Mouse (Mus musculus) hindbrain, embryonic 10.5 days (tissue): ENCODE data around the gene Stk33. TPM values are rescaled to one million over a fixed set of nuclear protein-coding genes. Genes with fewer than 3 reads are reported as not detected.

Experiments
- DNase-seq: peaks from one replicate; pipeline ENCODE4 v3.0.0-alpha.2; 2017; ENCODE audit warnings: low spot score
- H3K27ac ChIP-seq: fragments of 300-500 bp; sonication (generic); 2 replicates; pipeline ENCODE4 v1.5.1; 2016; ENCODE audit warnings: mild to moderate bottlenecking, moderate library complexity
- H3K27me3 ChIP-seq: fragments of 300-500 bp; sonication (generic); 2 replicates; pipeline ENCODE4 v1.6.1; 2016; ENCODE audit warnings: mild to moderate bottlenecking; ENCODE audit not compliant: poor library complexity, insufficient read depth, severe bottlenecking
- H3K36me3 ChIP-seq: fragments of 300-500 bp; sonication (generic); 2 replicates; pipeline ENCODE4 v1.6.1; 2016; ENCODE audit warnings: mild to moderate bottlenecking, moderate library complexity
- H3K4me1 ChIP-seq: fragments of 300-500 bp; sonication (generic); replicated peaks from 2 replicates; pipeline ENCODE4 v1.6.1; 2016; ENCODE audit warnings: mild to moderate bottlenecking
- H3K4me3 ChIP-seq: fragments of 300-500 bp; sonication (generic); 2 replicates; pipeline ENCODE4 v1.5.1; 2016; ENCODE audit warnings: mild to moderate bottlenecking, moderate library complexity
- H3K9me3 ChIP-seq: fragments of 300-500 bp; sonication (generic); 2 replicates; pipeline ENCODE4 v1.6.1; 2016; ENCODE audit warnings: mild to moderate bottlenecking, moderate library complexity
- WGBS: fragments of 180-500 bp; shearing (Covaris S2); methylation state at CpG from one replicate; pipeline ENCODE4 v1.1.7; 2016; 5-methylcytosine and 5-hydroxymethylcytosine counted together
- polyA plus RNA-seq: library from polyadenylated mRNA; unstranded; fragments of >200 nt; fragmentation: Nextera tagmentation; extraction: Ambion mirVana; gene quantifications from 2 replicates; pipeline ENCODE4 v1.2.1, GENCODE M21; 2016

Gene Stk33
- polyA plus RNA-seq, 1 experiment from 2014 or later: 14.7 TPM

DNA sequence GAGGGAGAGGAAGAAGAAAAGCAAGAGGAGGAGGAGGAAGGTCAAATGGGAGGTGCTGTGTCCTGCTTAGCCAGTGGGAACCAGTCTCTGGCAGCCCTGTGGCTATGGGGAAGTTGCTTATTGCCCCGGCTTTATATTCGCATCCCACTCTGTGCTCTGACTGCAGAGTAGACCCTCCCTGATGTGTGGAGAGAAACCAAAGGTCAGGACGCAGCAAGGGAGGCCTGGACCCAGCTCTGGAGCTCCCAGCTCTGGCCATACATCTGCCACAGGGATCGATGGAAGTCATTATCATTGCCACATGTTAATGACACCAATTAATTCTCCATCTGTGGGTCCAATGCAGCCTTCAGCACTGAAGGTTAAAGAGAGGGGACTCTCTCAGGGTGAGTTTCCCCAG, 171.5 kb downstream of the Stk33 start:
- Histone ChIP-seq H3K36me3 (no peaks in the 10 kb centered on the region), H3K27me3 (no peaks in the 10 kb centered on the region; the same call in 1 of the 2 replicates), H3K9me3 (no peaks in the 10 kb centered on the region), H3K4me3 (no peak overlapping the region), H3K27ac (peak overlapping the region; percentile 30; the same call in 1 of the 2 replicates), H3K4me1 (peaks cover 8% of the 10 kb centered on the region; the same call in 1 of the 2 replicates)
- no peak for DNase-seq
- 69% methylated on average over 4 of the region's 4 CpGs for WGBS

DNA sequence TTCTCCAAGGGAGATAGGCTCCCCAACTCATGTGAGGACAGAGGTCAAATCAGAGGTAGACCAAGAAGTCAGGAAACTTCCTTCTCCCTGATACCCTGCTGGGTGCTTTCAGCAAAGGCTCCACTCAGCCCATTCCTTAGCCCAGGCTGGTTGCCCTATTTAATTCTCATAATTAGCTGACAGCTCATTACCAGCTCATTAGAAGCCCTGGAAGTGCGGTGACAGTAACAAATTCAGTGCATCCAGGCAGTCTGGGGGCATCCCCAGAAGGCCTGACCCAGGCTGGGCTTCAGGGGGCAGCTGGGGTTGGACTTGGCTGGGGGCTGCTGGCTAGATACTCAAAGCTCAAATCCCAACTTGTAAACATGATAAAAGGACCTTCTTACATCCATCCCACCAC, 172.7 kb downstream of the Stk33 start:
- Histone ChIP-seq H3K36me3 (no peaks in the 10 kb centered on the region), H3K27ac (no peak overlapping the region), H3K4me1 (peaks cover 8% of the 10 kb centered on the region; the same call in 1 of the 2 replicates), H3K4me3 (no peak overlapping the region), H3K27me3 (no peaks in the 10 kb centered on the region; the same call in 1 of the 2 replicates), H3K9me3 (no peaks in the 10 kb centered on the region)
- 79% methylated on average over 1 of the region's 1 CpGs for WGBS
- DNase-seq: no peak

DNA sequence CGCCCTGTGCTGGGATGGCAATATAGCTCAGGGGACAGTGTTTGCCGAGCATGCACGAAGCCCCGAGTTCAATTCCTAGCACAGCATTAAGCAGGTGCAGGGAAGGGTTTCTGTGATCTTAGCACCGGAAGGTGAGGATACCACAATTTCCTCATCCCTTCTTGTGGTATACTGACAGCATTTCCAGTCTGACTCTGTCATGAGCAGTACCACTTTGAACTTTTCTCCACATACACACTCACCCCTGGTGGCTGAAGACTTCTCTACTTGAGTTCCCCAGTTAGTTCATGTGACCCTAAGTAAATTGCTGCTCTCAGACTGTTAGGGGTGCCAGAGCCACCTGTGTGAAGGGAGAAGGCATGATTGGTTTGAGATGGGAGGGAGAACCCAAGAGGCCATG, 173.3 kb downstream of the Stk33 start:
- H3K4me3 ChIP-seq: no peak overlapping the region
- H3K27me3 ChIP-seq: no peaks in the 10 kb centered on the region; the same call in 1 of the 2 replicates
- H3K36me3 ChIP-seq: no peaks in the 10 kb centered on the region
- WGBS: 89% methylated on average over 5 of the region's 5 CpGs
- peaks cover 8% of the 10 kb centered on the region; the same call in 1 of the 2 replicates for H3K4me1 ChIP-seq
- no peak for DNase-seq
- H3K27ac ChIP-seq: no peak overlapping the region
- no peaks in the 10 kb centered on the region for H3K9me3 ChIP-seq

DNA sequence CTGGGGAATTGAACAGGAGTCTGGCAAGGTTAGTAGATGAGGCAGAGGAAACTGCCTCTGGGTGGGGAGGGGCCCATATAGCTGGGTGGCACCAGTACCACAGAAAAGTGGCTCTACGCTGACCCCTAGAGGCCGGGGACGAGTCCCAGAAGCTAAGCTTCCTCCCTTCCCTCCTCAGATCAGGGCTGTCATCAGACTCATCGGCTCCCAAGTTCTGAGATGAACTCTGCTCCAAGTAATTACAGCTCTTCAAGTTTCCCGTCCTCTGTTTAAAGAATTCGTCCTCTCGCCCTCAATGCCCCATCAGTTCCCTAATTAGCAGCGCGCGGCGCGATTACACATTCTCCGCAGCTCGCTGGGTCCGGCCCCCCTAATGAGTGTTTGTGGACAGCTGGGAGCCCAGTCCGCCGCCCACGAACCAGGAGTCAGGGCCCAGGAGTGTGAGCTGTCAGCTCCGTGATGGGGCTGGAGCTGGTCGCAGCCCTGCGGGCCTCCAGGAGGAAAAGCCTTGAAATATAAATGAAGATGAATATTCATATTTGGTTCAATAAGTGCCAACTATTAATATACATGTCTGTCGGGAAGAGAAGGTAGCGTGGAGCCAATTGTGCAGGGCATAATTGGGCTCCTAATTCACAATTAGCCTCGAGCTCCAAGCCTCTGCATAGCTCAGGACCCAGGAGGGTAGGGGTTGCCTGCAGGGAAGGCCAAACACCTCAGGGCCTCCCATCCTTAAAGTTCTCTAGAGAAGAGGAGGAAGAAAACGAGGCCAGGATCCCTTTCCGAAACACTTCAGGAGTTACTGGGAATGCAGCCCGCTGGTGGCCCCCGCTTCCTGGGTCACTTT, 183.2 kb downstream of the Stk33 start:
- peaks cover 25% of the 10 kb centered on the region for H3K4me1 ChIP-seq
- DNase-seq: peak; percentile 55
- H3K27ac ChIP-seq: peak overlapping the region; percentile 41; the same call in 1 of the 2 replicates
- no peaks in the 10 kb centered on the region for H3K9me3 ChIP-seq
- H3K27me3 ChIP-seq: peaks cover 9% of the 10 kb centered on the region; the same call in 1 of the 2 replicates
- no peaks in the 10 kb centered on the region for H3K36me3 ChIP-seq
- 22% methylated on average over 28 of the region's 28 CpGs for WGBS
- H3K4me3 ChIP-seq: peak overlapping the region; percentile 36

DNA sequence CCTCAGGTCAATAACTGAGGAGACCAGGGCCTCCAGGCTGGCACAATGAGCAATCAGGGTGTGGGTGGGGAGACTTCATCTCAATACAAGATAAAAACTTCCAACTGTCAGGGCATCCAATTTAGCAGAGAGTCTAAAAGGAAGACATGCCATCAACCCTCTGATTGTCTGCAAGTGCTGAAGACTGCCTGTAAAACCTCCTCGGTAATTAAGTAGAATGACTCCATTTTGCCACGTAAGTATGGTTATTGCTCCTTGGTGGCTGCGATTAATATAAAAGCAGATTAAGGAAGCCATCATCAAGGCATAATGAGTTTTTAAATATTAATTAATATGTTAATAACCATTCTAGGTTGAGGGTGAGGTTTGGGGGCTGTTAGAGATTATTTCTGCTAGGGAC, 187.5 kb downstream of the Stk33 start:
- Histone ChIP-seq H3K9me3 (no peaks in the 10 kb centered on the region), H3K27me3 (peaks cover 2% of the 10 kb centered on the region; the same call in 1 of the 2 replicates), H3K36me3 (no peaks in the 10 kb centered on the region), H3K4me3 (no peak overlapping the region), H3K27ac (no peak overlapping the region), H3K4me1 (peaks cover 28% of the 10 kb centered on the region)
- WGBS: 89% methylated on average over 3 of the region's 3 CpGs
- no peak for DNase-seq

DNA sequence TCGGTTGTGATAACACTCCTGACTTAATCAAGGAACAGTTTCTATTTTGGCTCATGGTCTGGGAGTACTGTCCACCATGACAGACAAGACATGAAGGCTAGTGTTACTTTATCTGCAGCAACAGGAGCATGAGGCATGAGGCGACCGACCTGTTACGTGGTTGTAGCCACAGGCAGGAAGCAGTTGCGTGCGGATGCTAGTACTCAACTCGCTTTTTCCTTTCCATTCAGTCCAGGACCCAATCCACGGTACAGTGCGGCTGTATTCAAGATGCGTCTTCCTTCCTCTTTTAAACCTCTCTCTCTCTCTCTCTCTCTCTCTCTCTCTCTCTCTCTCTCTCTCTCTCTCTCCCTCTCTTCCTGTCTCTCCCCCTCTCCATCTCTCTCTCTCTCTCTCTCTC, 194.1 kb downstream of the Stk33 start:
- no peaks in the 10 kb centered on the region for H3K36me3 ChIP-seq
- no peak overlapping the region for H3K4me3 ChIP-seq
- WGBS: 95% methylated on average over 10 of the region's 10 CpGs
- no peaks in the 10 kb centered on the region for H3K9me3 ChIP-seq
- H3K27ac ChIP-seq: no peak overlapping the region
- peaks cover 4% of the 10 kb centered on the region for H3K27me3 ChIP-seq
- DNase-seq: no peak
- peaks cover 14% of the 10 kb centered on the region for H3K4me1 ChIP-seq

DNA sequence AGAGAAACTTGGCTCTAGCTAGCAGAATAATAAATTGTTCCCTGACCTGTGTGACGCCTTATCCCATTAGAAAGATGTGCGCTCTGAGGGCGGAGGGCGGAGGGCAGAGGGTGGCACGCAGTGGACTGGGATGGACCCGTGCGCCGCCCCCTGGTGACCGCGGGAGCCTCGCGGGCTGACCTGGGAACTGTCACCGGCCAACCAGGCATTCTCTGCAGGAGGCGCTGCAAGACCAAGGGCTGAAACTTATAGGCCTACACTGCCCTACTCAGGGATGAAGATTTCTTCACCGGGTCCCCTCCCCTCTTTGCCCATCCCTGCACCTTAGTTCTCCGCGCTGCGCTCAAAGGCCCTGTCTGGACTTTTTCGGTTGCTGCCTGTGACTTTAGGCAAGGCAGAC, 197.6 kb downstream of the Stk33 start:
- Histone ChIP-seq H3K27me3 (peaks cover 4% of the 10 kb centered on the region), H3K4me1 (peaks cover 25% of the 10 kb centered on the region), H3K27ac (no peak overlapping the region), H3K36me3 (no peaks in the 10 kb centered on the region), H3K9me3 (no peaks in the 10 kb centered on the region), H3K4me3 (no peak overlapping the region)
- peak; percentile 53 for DNase-seq
- WGBS: 10% methylated on average over 19 of the region's 19 CpGs

DNA sequence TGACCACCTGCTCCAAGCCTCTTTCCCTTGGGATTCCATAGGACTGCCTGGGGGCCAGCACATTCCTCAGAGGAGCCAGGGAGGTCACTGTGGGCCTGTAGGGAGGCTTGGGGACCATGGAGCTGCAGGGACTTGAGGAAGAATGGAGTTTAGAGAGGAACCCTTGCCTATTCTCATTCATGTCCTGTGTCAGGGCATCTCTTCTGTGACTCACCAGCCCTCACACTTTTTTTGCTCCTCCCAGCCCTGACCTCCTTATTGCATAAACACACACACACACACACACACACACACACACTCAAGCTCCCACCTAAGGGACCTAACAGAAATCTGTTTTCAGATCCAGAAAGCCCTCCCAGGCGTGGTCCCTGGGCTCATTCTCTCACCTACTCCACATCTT, 199.5 kb downstream of the Stk33 start:
- WGBS: 59% methylated on average over 1 of the region's 1 CpGs
- Histone ChIP-seq H3K4me1 (peaks cover 36% of the 10 kb centered on the region), H3K4me3 (no peak overlapping the region), H3K27ac (peak overlapping the region; percentile 64; the same call in 1 of the 2 replicates), H3K36me3 (no peaks in the 10 kb centered on the region), H3K9me3 (no peaks in the 10 kb centered on the region), H3K27me3 (peaks cover 4% of the 10 kb centered on the region)
- DNase-seq: no peak

DNA sequence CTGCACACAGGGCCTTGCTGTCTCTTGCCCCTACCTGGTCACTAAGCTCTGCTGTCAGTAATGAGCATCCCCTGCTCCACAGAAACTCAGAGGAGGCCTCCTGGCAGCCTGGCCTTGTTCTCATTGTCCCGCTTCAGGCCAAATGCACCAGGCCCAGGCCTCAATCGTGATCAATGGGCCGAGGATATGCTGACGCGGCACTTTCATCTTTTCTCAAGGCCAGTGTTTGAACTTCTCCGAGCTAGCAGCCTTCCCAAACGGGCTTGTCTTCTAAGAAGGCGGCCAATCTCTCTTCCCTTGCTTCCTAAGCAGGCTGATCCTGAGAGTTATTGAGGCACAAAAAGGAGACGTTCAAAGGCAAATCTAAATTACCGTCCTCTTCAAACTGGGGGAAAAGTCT, 200.2 kb downstream of the Stk33 start:
- 74% methylated on average over 10 of the region's 10 CpGs for WGBS
- H3K27me3 ChIP-seq: peaks cover 4% of the 10 kb centered on the region
- H3K9me3 ChIP-seq: no peaks in the 10 kb centered on the region
- peak overlapping the region; percentile 25; the same call in 1 of the 2 replicates for H3K27ac ChIP-seq
- no peak for DNase-seq
- H3K36me3 ChIP-seq: no peaks in the 10 kb centered on the region
- H3K4me1 ChIP-seq: peaks cover 41% of the 10 kb centered on the region
- no peak overlapping the region for H3K4me3 ChIP-seq

DNA sequence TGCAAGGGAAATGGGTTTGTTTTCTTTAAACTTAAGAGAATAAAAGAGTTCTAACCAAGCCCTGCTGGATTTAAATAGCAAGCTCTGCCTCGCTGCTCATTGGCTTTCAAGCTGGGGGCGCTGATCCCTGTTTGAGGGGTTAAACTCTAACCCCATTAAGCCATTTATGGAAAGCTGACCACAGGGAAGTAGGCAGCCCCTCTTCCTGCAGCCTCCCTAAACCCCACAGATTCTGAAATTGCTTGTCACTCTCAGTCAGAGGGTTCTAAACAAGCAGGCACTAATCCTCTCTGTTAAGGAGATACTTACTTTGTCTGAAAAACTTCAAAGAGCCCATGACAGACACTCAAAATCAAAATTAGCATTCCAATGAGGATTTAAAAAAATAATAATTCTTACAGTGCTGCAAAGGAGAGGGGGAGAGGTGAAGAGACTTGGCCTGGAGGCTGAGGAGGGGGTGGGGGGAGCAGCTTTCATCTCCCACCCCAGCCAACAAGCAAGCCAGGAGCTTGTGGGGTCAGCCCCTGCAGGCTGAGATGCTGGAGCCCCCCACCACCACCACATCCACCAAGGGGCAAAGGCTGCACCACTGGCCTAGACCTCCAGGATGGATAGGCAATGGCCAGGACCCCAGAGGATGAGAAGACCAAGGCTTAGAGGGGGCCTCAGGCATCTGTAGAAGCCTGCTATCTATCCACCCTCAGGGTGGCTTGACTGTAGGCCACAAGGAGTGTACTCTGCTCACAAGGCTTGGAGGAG, 203.8 kb downstream of the Stk33 start:
- WGBS: 31% methylated on average over 2 of the region's 2 CpGs
- Histone ChIP-seq H3K4me3 (no peak overlapping the region), H3K36me3 (no peaks in the 10 kb centered on the region), H3K4me1 (peaks cover 45% of the 10 kb centered on the region), H3K9me3 (no peaks in the 10 kb centered on the region), H3K27ac (peak overlapping the region; percentile 56), H3K27me3 (peaks cover 3% of the 10 kb centered on the region; the same call in 1 of the 2 replicates)
- no peak for DNase-seq

DNA sequence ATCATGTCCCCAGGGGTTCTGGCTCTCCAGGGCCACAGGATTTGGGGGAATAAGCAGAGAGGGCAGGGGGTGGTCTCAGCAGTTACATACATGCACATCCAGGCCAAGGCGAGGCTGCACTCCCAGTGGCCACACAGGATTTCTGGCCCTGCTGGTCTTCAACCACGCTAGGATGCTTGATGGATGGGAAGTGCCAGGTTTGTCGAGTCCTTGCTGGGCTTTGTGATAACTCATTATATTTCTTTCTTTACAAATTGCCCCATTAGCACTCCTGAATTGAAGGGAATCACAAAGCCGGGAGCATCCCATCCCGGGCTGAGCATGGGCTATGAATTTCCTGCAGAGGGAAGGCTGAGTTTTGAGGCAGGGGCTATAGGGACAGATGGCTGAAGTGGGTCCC, 204.4 kb downstream of the Stk33 start:
- Histone ChIP-seq H3K27me3 (0 out of 2 replicates have a peak, but pooled peaks cover 3% of the 10 kb centered on the region), H3K9me3 (no peaks in the 10 kb centered on the region), H3K4me1 (peaks cover 45% of the 10 kb centered on the region), H3K27ac (no peak overlapping the region; the same call in 1 of the 2 replicates), H3K4me3 (no peak overlapping the region), H3K36me3 (no peaks in the 10 kb centered on the region)
- DNase-seq: no peak
- WGBS: 29% methylated on average over 5 of the region's 5 CpGs

DNA sequence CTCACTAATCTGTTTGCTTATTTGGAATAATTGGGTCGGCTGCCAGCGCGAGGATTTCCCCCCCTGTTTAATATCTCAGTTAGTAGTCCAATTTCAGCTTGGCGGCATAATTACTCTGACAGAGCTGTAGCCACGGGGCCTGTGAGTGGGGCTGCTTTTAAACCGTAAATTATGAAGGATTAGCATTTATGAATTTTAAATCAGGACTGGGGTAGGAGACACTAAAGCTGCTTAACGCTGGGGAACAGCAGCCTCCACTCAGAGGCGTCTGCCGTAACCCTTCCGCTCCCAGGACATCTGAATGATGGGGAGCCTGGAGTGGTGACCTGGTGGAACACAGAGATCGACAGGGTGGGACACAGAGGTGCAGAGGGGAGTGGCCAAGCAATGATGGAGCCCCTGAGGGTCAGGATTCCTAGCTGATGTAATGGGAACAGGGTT, 207.0 kb downstream of the Stk33 start:
- WGBS: 60% methylated on average over 11 of the region's 11 CpGs
- H3K4me1 ChIP-seq: peaks cover 35% of the 10 kb centered on the region
- no peak overlapping the region for H3K27ac ChIP-seq
- DNase-seq: no peak
- no peaks in the 10 kb centered on the region for H3K36me3 ChIP-seq
- no peaks in the 10 kb centered on the region for H3K9me3 ChIP-seq
- H3K27me3 ChIP-seq: 0 out of 2 replicates have a peak, but pooled peaks cover 3% of the 10 kb centered on the region
- no peak overlapping the region for H3K4me3 ChIP-seq
